Mouse (Mus musculus): Measurements from ENCODE around the gene Brms1.
A peak's percentile ranks its signal among the peaks of the same experiment; 100 is the strongest.
"Not testable (repeated sequence)": the region's sequence is repeated elsewhere in the genome, so short reads cannot be mapped to it uniquely, and the experiment has no call there.

The Brms1 gene

GRCm38 (mm10) chr19:5065104-5065503, 23.9 kb downstream of the Brms1 start:
- DNase-seq (ENCODE audit: low spot score): no peak

GRCm38 (mm10) chr19:5067040-5067799, 26.1 kb downstream of the Brms1 start:
- DNase-seq (ENCODE audit: low spot score): no peak

GRCm38 (mm10) chr19:5067867-5068569, 26.9 kb downstream of the Brms1 start, which contains the start of gene Cd248:
Gene Cd248 (plus strand): TSS chr19:5068078.
- no peak for DNase-seq (ENCODE audit: low spot score)

GRCm38 (mm10) chr19:5068570-5069234, 27.5 kb downstream of the Brms1 start:
- no peak for DNase-seq (ENCODE audit: low spot score)

- no peak for DNase-seq (ENCODE audit: low spot score)
Observed at GRCm38 (mm10) chr19:5069486-5069885, 28.3 kb downstream of the Brms1 start.

- no peak for DNase-seq (ENCODE audit: low spot score)
Observed at GRCm38 (mm10) chr19:5069978-5070377, 28.8 kb downstream of the Brms1 start.

GRCm38 (mm10) chr19:5071077-5071476, 29.9 kb downstream of the Brms1 start:
- no peak for DNase-seq (ENCODE audit: low spot score)

GRCm38 (mm10) chr19:5071545-5072369, 30.6 kb downstream of the Brms1 start:
- DNase-seq (ENCODE audit: low spot score): no peak

GRCm38 (mm10) chr19:5072389-5073019, 31.4 kb downstream of the Brms1 start:
- no peak for DNase-seq (ENCODE audit: low spot score)

GRCm38 (mm10) chr19:5073028-5073427, 31.9 kb downstream of the Brms1 start:
- DNase-seq (ENCODE audit: low spot score): no peak

- no peak for DNase-seq (ENCODE audit: low spot score)
Observed at GRCm38 (mm10) chr19:5073518-5073917, 32.4 kb downstream of the Brms1 start.

GRCm38 (mm10) chr19:5079279-5079678, 38.1 kb downstream of the Brms1 start:
- DNase-seq (ENCODE audit: low spot score): no peak

GRCm38 (mm10) chr19:5082005-5082404, 40.9 kb downstream of the Brms1 start:
- DNase-seq (ENCODE audit: low spot score): no peak

GRCm38 (mm10) chr19:5082596-5082995, 41.4 kb downstream of the Brms1 start:
- DNase-seq (ENCODE audit: low spot score): no peak

- DNase-seq (ENCODE audit: low spot score): no peak
Observed at GRCm38 (mm10) chr19:5083961-5084833, 43.0 kb downstream of the Brms1 start.

GRCm38 (mm10) chr19:5084834-5085144, 43.6 kb downstream of the Brms1 start:
- no peak for DNase-seq (ENCODE audit: low spot score)

- no peak for DNase-seq (ENCODE audit: low spot score)
Observed at GRCm38 (mm10) chr19:5085145-5085863, 44.1 kb downstream of the Brms1 start, which contains the start of gene Tmem151a. Gene Tmem151a (minus strand): TSS chr19:5085531.

- DNase-seq (ENCODE audit: low spot score): not testable (repeated sequence)
Observed at GRCm38 (mm10) chr19:5086533-5086932, 45.4 kb downstream of the Brms1 start.

- peak; percentile 99 for DNase-seq (ENCODE audit: low spot score)
Observed at GRCm38 (mm10) chr19:5087884-5088728, 47.0 kb downstream of the Brms1 start, which contains the start of gene Yif1a. Gene Yif1a (plus strand): TSS chr19:5088538.

All from layer of hippocampus, adult 9-10 months (tissue).